Mouse (Mus musculus) kidney, adult 2 months (tissue): ENCODE measurements around the gene Slc12a6.

Experiments used
- CTCF ChIP-seq: fragments of 200-500 bp; conservative IDR thresholded peaks from 2 replicates; pipeline ENCODE4 v1.5.1; 2011; ENCODE audit warnings: low read depth, mild to moderate bottlenecking, control low read depth, low read length, moderate library complexity, mixed read lengths; ENCODE audit not compliant: insufficient read depth, insufficient read length
- POLR2A ChIP-seq: fragments of 200-500 bp; IDR thresholded peaks from one replicate; pipeline ENCODE4 v1.6.1; 2011; ENCODE audit warnings: low read depth, low read length, control low read depth

- no peak for TF ChIP-seq POLR2A
- 0 out of 2 replicates have a peak, but pooled peaks have one; percentile 8 for TF ChIP-seq CTCF
Observed at GRCm38 (mm10) chr2:112262779-112263295, 2.8 kb upstream of the Slc12a6 start.
